Mouse (Mus musculus): ENCODE data around the gene Mpz. TPM values are rescaled to one million over a fixed set of nuclear protein-coding genes. Genes with fewer than 3 reads are reported as not detected.

Mpz gene
- total RNA-seq, 2 experiments from 2014 or later: 18.9 TPM; not detected in 1

DNA sequence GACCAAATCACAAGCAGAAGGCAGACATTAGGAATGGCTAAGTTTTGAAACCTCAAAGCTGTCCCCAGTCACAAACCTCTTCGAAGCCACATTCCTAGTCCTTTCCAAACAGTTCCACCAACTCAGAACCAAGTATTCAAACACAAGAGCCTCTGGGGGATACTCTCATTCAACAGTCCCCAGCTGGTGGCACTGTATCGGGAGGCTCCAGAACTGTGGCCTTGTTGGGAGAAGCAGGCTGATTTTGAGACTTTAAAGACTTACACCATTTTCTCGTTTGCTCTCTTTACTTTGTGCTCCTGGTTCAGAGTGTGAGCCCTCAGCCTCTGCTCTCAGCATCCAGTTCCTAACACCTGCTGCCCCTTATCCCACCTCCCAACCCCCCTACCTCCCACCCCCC is 32.5 kb downstream of the Mpz start:
- intact Hi-C loops (cut with DNase I): no loop called here
- DNase-seq: no peak

DNA sequence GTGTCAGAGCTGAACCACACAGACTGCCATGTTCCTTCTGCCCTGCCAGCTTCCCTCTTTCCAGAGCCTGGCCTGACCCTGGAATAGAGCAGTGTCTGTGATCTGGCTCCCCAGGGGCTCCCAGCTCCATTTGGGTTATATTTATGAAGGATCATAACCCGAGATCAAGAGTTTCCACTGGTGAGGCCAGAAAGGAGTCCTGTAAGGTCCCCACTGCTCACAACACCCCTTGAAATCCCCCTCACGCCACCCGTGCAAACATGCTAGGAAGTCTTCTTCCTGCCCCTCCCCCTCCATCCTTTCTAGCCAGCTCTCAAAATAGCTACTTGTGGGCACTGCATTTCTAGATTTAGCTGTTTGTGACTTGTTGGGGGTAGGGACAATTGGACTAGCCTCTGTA is 33.1 kb downstream of the Mpz start:
- DNase-seq: peak in 1 of 2 experiments; percentile 70
- intact Hi-C loops (cut with DNase I): no loop called here

DNA sequence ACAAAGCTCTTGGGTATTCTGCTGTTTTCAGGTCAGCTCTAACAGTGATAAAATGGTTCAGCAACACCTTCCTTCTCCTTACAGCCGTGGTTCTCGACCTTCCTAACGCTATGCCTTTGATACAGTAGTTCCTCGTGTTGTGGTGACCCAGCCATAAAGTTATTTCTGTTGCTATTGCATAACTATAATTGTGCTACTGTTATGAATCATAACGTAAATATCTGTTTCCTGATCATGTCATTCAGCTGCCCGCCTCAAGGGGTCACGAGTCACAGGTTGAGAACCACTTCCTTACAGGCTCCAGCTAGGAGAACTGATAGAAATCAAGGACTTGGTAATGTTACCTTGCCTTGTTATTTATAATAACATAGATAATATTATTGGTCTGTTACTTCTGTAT is 33.8 kb downstream of the Mpz start:
- intact Hi-C loops (cut with DNase I): no loop called here
- peak in 1 of 2 experiments; percentile 40 for DNase-seq

DNA sequence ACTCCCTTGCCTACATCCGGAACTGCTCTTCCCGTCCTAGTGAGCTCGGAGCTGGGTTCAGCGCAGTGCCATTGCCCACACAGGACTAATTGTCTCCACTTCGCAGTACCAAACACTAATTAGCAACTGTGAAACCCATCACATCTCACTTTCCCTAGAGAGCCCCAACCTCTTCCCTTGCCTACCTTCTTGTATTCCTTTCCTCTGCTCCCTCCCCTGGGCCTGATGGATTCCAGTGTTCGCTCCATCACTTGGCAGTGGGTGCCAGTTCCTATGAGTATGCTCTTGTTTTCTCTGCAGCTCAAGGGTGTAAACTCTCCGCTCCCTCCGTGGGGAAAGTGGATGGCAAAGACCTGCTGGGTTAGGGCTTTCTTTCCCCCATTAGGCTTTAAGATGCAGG is 35.1 kb downstream of the Mpz start:
- intact Hi-C loops (cut with DNase I): no loop called here
- no peak for DNase-seq

DNA sequence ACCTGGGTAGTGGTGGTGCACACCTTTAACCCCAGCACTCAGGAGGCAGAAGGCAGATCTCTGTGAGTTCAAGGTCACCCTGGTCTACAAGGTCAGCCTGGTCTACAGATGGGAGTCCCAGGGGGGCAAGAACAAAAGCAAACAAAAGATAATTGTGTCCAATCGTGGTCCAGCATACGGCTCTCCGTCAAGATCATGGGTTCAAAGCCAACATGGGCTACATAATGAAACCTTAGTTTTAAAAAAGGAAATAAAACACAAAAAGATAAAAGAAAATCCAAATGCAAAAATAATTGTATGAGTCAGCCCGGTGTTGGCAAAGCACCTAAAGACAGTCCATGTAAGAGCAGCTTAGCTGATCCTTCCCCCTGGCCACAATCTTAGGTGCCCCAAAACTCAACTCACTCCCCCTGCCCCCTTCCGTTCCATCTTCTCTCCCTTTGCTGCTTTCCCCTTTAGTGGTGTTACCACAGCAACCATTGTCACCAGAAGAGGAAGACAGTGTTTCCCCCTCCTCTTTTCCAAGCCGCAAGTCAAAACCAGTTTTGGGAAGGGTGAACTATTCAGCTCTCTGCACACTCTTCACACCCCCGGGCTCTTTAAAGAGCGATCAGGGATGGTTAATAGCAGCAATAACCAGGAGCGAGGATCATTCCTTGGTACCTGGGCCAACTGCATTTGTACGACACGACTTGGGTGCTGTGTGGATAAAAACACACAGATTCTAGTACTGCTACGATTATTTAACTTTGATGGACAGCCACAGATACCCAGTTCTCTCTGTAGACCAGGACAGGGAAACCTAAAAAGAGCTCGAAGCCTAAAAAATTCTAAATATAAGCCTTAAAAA is 37.6 kb downstream of the Mpz start:
- DNase-seq: no peak
- intact Hi-C loops (cut with DNase I): no loop called here

DNA sequence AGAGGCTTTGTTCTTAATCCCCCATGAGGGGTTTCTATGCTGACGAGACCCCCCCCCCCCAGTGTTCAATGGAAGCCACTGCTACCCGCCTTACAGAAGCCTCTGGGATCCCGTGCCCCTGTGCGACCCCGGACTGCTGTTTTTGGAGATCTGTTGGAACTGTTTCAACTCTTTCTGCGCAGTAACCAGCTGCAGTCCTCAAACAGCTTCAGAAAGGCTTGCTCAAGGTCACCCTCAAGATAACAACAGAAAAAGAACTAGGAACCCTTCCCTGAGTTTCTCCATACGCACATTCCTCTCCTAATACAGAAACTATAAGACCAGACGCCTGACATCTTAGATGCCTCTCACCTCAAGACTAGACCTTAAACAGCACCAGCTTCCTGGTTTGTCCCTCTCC is 38.5 kb downstream of the Mpz start:
- DNase-seq: peak in 1 of 2 experiments; percentile 37
- intact Hi-C loops (cut with DNase I): no loop called here

DNA sequence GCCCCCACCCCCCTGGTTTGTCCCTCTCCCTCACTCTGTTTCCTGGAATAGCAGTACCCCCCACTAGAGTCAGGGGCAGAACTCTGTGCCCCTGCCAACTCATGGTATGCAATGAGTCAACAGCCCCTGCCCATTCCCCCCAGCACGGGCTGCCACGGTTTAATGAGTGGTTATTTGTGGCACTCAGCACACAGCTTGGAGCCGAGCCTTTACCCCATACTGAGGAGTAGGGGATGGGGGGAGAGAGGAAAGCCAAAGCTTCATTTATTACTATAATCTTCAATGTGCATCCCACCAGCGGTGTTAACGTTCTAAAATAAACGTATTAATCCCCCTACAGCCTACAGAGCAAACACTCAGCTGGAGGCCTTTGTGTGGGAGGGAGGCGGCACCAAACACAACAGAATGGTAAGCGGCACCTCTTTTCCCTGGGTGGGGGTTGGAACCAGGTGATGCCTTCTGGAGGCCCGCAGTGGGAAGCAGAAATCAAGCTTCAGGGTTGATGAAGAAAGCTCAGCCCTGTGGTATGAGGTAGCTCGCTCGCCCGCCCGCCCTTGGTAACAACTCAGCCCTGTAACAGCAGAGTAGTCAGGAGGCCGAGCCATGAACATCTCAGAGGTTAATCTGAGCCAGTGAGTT is 39.1 kb downstream of the Mpz start:
- DNase-seq: peak in 1 of 2 experiments; percentile 16
- intact Hi-C loops (cut with DNase I): no loop called here

DNA sequence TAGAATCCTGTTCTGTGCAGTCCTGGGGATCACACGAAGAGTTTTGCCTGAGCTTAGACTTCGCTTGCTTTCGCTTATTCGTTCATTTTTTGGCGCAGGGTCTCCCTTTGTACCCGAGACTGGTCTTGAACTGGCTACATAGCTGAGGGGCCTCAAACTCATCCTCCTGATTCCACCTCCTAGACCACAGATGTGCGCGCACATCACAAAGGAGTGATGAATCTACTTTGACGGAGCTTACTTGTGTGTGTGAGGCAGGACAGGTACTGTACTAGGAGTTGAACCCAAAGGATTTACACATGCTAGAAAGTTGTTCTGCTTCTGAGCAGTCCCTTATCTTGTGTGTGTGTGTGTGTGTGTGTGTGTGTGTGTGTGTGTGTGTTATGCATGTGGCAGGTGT is 40.3 kb downstream of the Mpz start:
- no peak for DNase-seq
- intact Hi-C loops (cut with DNase I): no loop called here

DNA sequence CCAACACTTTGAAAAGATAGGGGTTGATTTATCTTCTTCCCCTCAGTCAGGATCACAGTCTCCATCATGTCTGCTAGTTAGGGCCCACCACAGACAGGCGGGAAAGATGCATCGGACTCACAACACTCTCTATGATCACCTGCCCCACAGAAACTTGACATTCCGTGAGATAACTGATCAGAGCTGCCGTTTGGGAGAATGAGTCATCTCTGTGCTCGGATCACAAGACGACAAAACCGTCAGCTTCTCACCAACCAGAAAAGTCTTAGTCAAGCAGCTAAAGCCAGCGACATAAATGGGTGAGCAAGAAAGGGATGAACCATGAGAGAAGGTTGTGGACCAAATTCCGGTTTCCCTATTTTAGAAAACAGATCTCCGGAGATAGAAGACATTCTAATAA is 41.8 kb downstream of the Mpz start:
- intact Hi-C loops (cut with DNase I): no loop called here
- DNase-seq: no peak

DNA sequence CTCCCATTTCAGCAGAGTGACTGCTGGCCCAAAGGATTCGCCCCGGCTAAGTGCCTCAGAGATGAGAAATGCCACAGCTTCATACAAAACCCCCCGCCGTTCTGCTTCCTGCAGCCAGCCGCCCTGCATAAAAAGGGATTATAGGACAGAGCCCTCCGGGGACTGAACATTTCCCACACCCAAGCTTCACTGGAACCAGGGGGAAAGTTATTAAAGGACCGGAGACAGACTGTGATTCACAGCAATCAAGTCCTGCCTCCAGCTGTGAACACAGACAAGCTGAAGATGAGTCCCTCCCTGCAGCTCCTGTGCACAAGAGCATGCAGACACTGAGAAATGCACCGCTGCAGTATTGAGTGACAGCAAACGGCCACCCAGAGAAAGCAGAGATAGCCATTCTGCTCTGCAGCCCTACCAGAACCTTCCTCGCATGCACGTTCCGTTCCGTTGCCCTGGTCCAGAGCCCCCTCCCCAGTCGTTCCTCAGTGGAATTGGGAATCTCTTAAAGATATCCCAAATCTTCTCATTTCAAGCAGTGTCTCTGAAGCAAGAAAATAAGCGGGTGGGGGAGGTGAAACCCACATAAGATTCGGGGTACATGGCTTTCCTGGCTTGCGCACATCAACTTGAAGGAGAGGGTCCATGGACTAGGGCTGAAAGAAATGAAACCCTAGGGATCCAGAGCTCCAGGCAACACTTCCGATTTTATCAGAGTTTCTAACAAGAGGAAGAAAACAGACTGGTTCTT is 42.8 kb downstream of the Mpz start:
- DNase-seq: peak in 1 of 2 experiments; percentile 21
- intact Hi-C loops (cut with DNase I): no loop called here

DNA sequence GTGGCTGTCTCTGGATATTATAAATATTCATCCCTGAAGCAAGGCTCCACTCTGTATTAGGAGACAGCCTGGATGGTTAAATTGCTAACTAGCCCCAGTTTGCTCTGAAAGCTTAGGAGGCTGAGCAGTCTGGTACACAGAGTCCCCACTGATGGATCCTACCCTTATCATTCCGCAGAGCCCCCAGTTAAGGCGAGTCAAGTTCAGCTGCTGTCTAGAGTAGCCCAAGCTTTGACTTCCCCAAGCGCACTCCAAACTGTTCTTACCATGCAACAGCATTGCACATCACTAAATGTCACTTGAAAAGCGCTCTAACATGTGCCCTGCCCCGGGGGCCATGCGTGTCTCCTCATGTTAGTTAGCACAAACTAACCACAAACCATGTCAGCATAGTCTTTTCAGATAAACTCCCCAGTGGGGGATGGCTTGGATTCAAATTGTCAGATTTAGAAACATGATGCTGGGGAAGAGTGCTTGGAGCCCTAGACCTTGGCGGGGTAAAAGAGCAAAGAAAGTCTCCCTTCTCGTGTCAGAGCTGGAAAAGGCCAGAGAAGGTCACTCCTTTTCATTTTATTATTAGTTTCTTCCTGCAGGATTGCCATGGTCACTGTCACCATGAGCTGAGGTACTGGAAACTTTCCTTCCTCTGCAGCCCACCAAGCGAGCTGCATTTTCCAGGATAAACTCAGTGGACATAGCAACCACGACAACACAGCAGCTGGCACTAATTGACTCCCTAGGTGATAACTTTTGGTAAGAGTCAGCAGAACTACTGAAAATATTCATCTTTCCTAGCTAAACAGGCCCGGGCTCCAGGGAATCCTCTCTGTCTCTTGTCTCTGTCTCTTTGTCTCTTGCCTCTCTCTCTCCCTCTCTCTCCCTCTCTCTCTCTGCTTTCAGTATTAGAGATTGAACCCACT is 43.7 kb downstream of the Mpz start:
- intact Hi-C loops (cut with DNase I): no loop called here
- no peak for DNase-seq

DNA sequence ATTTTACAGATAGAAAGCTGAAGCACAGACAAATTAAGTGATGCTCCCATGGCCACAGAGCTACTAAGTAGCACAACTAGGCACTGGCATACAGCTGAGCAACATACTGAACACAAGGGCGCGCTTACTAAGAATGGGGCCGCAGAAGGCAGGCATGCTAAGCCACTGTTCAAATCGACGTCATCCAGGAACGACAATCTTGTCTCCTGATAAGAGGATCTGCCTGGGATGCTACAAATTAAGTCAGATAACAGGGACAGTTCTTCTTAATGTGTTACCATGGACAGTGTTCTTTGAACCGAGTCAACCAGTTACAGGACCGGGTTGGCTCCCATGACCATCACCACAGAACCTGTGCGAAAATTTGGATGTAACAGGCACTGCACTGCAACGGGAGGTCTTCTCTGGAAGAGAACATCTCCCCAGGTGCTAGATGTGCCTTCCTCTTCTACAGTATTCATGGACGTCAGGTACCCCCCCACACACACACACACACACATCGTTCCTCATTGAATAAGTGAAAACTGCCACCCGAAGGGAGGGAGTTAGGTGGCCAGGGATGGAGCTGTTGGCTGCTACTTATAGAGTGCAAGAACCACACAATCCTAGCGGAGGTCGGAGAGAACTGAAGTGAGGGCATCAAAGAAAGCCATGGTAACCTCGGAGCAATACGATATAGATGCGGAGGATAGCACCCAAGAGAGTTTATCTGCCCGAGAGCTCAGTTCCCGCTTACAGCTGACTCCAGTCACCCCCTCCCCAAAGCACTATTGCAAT is 44.7 kb downstream of the Mpz start:
- no peak for DNase-seq
- intact Hi-C loops (cut with DNase I): no loop called here

DNA sequence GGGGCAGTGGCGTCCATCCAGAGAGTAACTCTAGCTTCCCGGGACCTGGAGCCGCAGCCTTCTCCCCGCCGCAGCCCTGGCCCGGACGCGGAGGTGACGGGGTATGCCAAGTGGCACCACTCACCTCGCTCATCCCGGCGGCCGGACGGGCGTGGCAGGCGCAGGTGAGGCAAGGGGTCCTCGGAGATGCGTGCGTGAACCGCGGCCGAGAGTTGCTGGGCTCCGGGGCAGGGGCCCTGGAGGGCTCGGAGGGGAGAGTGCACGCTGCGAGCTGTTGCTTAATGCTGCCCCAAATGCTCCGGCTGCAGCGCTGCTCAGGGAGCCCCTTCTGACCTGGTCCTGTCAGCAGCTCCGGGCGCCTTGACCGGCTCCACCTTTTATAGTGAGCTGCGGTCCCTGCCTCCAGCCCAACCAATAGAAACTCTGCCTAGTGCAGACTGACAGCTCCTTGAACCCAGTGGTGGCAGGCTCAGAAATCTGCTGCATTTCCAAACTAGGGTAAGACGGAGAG is 45.4 kb downstream of the Mpz start, which contains the start of gene Pcp4l1:
Gene Pcp4l1, minus strand, starts transcription at position 382 of the 511 bp plus-strand sequence.
- DNase-seq: peak; percentile 76 to 79
- intact Hi-C loops (cut with DNase I): no loop called here

DNA sequence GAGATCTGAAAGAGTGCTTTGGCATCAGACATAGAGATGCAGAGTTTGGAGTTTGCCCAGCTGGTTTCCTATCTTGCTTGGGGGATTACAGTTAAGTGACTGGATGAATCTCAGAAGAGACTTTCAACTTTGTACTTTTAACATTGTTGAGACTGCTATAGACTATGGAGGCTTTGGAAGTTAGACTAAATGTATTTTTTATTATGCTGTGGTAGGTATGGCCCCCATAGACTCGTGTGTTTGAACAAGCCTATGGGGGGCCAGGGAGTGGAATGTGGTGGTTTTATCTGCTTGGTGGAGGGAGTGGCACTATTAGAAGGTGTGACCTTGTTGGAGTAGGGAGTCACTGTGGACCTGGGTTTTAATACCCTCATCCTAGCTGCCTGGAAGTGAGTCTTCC is 49.0 kb downstream of the Mpz start:
- intact Hi-C loops (cut with DNase I): no loop called here

DNA sequence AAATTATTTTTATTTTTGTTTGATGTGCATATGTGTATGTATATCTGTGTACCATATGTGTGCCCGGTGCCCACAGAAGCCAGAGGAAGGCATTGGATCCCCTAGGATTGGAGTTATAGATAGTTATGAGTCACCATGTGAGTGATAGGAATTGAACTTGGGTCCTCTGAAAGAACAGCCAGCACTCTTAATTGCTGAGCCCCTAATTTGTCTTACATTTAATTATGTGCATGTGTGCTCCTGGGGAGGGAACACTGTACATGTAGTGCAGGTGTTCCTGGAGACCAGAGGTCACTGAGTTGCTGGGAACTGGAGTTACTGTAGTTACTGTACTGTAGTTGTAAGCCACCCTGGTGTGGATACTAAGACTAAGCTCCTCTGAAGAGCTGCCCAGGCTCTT is 50.3 kb downstream of the Mpz start:
- DNase-seq: no peak
- intact Hi-C loops (cut with DNase I): no loop called here

More for the DNA sequence above, 49.0 kb downstream of the Mpz start:
- no peak for DNase-seq

DNA sequence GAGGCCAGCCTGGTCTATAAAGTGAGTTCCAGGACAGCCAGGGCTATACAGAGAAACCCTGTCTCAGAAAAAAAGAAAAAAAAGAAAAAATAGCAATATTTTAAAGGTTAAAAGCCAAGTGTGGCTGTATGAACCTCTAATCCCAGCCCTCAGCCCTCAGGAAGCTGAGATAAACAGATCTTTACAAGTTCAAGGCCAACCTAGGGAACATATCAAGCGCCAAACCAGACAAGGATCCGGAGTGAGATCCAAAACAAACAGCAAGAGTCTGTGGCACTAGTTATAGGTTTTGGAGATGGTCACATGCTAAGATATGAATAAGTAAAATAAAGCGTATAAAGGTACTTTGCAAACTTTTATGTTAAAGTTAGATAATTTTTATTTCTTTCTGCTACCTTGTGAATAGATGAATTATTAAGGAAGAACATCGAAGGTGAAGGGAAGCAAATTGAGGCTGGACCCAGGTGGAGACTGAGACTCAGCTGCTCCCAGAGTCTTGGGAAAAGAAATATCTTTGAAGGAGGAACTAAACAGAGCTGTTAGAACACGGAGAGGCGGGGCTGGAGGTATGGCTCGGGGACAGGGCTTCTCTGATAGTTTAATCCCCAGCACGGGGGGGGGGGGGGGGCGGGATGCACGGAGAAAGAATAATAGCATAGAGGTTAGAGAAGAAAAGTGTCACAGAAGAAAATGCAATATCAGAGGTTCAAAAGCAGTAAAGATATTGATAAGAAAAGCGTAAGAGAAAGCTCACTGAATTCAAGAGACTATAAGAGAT is 53.1 kb downstream of the Mpz start:
- intact Hi-C loops (cut with DNase I): no loop called here
- no peak for DNase-seq

DNA sequence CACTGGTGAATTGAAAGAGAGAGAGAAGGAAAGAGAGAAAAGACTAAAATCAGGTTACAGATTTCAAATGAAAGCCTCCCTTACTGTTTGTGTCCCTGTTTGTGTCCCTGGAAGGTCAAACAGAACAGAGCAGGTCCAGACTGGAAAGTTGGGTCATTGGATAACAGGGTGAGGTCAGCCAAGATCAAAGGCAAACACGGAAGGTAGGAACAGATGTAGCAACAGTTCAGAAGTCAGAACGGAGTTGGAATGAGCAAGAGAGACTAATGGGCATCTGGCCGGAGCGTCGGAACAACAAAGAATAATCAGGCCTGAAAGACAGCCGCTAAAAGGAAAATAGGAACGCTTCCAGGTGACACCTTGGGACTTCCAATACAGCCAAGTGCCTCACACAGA is 53.7 kb downstream of the Mpz start:
- intact Hi-C loops (cut with DNase I): no loop called here
- no peak for DNase-seq

DNA sequence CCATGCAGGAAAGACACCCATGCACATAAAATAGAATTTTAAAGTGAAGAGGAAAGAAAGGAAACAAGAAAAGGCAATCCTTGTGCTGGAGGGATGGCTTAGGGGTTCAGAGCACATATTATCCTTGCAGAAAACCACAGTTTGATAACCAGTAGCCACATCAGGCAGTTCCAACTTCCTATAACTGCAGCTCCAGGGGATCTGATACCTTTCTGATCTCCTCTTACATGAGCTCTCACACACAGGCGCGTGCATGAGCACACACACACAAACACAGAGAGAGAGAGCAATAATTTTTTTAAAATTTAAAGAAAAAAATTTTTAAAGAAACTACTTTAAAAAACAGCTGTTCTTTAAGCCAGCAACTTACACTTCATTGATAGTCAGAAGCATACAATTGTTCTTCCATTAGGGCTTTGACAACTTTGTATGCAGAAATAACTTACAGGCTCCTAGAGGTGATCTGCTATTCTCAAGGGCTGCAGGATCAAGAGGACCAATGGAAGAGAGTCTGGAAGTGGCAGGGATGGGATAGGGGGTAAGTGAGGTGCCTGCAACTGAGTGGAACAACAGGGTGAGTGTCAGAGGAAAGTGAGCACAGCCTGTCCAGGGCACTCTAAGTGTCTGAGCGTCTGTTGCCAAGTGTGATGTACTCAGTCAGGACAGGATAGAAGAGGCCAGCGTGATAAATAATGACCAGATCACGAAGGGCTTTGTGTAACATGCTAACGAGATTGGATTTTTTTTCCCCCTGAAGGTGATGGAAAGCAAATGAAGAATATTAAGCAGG is 55.4 kb downstream of the Mpz start:
- intact Hi-C loops (cut with DNase I): no loop called here
- DNase-seq: no peak
